Mouse (Mus musculus): ENCODE data around the gene Eef2.

Gene Eef2

DNA sequence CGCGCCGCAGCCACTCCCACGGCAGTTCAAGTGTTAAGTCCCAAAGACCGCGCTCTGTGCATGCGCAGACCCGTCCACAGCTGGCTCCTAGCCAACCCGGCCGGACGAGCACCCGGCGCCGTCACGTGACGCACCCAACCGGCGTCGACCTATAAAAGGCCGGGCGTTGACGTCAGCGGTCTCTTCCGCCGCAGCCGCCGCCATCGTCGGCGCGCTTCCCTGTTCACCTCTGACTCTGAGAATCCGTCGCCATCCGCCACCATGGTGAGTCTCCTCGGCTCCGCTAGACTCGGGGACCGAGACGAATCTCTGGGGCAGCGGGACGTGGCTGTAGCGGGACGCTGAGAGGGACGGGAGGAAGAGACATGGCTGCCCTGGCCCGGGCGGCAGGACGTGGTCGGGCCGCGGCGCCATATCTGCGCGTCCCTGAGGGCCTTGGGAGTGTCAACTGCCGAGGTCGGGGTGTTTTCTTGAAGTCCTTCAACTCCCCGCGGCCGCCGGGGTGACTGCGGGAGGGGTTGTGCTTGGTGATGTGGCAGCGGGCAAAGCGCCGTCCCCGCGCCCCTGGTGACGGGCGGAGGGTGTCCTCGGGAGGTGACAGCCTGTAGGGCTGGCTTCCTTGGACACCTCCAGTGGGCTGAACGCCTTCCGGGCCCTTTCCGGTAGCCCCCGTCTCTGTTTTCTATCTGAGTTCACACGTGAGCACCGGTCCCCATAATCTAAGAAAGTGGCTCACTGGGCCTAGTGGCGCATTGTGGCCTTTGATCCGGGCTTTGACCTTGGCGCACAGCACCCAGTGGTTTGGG, at the start of gene Eef2:
Gene Eef2 (plus strand): TSS at position 166 of the 806 bp plus-strand sequence.
- DNase-seq: peak; percentile 97

DNA sequence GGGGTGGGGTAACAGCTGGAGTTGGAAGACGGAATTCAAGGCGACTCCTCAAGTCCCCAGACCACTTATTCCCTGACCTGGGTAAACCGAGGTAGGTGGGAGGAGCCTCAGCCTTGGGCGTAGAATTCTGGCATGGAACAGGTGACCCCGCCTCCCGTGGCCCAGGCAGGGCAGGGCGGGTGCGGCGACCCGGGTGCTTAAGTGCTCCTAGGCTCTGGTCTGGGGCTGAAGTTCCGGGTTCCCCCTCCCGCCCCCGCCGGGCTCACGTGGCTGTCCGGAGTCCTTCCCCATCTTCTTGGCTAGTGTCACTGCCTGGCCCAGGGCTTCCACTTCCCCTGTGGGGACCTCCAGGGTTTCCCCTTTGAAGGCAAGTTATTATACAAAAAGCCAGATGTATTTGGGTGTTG, 42.2 kb upstream of the Eef2 start:
- DNase-seq: peak; percentile 38

DNA sequence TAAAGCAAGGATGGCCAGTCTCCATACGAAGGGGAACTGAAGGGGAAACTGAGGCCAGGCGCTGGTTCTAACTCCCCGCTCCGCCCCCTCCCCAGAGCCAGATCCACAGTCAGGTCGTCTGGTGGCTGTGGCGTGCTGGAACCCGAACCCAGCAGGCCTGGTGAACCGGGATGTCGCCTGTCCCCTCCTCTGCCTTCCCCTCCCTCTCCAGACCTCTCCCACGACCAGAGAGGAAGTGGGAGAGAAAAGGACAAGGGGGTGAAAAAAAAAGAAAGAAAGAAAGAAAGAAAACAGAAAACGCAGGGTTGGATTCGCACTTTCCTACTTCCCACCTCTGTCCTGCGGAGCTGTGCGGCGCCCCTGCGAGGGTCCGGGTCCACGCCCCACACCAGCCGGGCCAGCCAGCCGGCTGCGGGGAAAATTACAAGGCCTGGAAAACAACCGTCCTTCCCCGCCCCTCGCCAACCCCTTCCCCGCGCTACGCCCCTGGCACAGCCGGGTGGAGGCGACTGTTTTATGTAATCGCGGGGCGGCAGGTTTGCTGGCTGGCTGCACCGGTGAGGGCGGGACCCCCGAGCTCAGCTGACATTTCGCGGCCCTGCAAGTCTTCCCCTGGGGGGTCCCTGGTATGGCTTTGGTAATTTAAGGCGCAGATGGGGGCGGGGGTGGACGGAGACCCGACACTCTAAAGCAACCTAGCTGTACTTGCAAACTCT, 41.3 kb upstream of the Eef2 start, which contains the start of gene Zbtb7a:
Gene Zbtb7a (plus strand): TSS at position 255 of the 716 bp plus-strand sequence.
- peak; percentile 36 for DNase-seq

DNA sequence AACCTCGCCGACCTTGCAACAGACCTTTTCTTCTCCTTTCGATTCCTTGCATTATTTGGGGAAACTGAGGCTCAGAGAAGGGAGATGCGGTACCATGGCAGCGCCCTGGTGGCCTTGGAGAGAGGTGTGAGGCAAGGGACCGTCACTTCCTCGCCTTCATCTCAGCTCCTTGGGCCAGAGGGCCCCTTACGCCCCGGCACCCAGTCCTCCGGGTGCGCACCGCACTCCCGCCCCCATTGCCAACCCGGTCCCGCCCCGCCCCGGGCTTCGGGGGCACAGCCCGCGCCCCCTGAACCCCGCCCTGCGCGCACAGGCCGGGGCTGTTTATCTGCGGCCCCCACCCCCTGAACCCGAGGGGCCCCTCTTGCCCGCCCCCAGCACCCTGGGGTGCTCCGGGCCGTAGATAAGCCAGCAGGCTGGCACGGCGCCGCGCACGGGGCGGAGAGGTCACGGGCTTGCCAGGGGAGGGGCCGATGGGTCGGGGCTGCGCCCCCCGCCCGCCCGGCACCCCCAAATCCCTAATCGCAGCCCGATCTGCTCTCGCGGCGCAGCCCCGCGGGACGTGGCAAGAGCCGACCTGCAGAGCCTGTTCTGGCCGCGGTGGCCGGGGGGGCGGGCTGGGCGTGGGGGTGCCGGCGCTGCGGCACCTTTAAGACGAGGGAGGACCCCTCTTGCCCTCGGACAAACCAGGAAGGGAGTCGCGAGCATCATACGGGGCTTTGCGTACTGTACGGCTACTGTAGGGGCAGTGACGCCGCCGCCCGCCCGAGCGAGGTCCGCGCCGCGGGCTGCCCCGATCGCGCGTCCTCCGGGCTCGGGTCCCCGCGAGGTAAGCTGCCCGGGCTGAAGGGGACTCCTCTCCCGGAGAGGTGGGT, 40.4 kb upstream of the Eef2 start:
- peak; percentile 67 for DNase-seq

DNA sequence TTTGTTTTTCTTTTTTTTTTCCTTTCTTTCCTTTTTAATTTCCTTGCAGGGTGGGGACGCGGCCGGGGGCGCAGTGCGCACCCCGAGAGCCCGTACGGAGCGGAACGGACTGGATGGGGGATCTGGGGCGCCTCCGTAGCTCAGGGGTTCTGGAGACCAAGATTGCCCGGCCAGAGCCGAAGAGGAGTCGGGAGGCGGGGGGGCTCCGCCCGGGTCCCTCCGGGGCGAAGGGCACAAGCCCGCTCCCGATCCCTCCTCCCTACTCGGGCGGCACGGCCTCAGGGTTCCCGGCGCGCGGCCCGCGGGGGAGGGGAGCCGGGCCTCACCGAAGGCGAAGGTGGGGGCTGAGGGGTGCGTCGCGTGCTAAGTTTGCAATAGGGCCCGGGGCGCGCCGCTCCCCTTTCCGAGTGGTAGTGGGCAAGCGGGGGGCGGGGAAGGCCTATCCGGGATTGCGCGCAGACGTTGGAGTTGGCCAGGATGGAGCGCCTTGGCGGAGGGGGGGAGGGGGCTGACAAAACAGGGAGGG, 39.7 kb upstream of the Eef2 start:
- peak; percentile 87 for DNase-seq

DNA sequence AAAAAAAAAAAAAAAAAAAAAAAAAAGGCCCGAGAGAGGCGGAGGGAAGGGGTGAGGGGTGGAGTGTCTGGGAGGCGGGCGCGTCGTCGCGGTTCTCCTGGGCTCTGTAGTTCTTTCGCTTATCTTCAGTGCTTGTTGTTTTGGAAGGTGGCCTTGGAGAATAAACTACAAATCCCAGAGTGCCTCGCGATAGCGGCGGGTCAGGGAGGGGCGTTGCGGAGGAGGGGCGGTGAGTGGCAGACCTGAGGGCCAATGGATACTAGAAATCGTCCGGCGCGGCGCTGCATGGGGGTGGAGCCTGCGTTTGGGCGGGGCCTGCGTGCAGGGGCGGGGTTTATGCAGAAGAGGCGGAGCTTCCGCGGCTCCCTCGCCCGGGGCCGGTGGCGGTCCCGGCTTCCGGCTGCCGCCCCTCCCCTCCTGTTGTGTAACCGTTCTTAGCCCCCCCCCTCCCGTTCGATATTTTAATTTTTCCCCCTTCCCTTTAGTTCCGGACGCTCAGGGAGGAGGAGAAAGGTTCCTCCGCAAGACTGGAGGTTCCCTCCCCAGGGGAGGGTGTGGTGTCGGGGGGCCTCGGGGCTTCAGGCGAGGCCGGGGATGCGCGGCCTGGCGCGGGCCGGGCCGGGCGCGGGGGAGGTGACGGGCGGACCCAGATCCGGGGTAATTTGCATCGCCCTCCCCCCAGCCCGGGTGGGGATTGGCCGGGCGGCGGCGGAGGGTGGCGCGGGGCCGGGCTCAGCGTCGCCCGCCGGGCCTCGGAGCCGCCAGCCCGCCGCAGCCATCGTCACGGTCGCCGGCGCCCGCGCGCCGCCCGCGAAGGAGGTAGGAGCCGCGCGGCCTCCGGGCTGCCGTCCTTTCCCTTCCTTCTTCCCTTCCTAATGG, 38.9 kb upstream of the Eef2 start:
- DNase-seq: peak; percentile 100

DNA sequence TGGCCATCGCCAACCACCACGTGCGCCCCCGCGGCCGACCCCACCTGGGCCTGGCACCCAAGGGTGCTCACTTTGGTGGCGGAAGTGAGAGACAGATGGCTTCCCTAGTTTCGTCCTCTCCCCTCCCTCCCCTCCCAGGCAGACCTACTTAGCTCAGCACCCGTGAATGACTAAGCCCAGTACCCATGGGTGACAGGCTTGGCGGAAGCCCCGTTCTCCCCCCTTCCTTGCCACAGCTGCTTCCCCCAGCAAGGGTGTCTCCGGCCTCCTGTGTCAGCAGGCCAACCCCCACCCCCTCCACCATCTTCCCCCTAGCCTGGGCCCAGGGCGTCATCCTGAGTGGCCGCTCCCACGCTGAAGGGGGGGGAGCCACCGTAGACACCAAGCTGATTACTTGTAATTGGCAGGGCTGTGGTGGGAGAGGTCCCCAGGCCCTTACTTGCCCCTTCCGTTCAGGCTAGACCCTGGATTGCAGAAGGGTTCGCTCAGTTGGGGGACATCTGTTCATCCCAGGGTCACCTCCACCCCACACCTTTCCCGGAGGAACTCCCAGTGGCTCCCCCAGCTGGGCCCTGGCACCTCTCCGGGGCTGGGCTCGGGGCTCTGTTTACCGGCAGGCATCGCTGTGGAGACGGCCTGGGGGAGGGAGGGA, 38.2 kb upstream of the Eef2 start:
- DNase-seq: no peak

DNA sequence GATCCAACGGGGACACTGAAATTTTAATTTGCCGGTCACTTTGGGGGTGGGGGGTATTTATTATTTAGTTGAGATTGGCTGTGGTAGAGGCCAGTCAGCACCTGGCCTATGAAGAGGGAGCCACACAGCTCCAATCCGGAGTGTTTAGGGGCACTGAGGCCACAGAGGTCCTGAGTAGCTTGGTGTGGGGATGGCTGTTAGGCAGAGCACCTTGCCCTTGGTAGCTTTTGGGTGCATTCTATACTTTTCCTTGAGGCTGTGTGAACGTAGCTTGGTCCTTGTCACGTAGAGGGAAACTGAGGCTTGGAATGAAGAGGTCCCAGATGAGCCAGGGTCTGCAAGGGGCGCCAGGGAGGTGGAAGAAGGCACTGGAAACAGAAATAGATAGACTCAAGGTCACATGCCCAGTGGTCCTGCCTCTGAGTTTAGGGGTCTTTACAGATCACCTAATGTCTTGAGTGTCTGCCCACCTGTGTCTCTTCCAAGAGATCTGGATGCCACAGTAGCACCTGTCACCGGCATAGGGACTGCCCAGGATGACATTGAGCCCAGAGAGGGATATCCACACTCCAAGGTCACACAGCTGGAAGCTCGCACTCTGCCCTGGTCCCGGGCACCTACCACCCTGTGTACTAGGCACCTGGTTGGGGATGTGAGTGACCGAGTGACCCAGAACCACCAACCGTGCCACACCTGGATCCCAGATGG, 37.5 kb upstream of the Eef2 start:
- no peak for DNase-seq

DNA sequence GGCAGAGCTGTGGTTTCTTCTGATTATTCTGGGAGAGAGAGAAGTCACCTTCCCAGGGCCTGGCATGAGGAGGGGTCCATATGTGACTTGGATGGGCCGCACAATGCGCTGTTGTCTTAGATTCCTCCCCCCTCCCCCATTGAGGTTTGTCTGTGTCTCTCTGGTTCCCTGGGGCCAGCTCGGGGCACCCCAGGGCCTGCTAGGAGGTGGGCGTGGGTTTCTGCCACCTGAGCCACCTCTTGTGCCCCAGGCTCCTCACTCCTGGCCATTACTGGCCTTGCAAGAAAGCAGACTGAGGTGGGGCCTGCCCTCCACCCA, 36.9 kb upstream of the Eef2 start:
- no peak for DNase-seq

DNA sequence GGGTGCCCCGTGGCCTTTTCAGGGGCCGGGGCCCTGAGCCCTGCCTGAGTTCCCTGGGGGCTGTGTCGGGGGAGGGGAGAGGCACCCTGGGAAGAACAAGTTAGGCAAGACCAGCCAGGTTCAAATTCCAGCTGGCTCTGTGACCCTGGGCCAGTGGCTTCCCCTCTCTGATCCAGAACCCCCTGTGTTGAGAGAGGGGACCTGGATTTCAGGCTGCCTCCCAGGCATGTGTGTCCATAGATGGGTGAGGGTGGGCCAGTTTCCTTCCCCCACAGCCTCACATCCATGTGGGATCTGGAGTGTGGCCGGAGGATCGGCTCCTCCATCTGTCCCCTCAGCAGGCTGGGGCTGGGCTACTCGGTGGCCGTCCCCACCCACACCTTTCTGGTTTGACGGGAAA, 36.4 kb upstream of the Eef2 start:
- no peak for DNase-seq

DNA sequence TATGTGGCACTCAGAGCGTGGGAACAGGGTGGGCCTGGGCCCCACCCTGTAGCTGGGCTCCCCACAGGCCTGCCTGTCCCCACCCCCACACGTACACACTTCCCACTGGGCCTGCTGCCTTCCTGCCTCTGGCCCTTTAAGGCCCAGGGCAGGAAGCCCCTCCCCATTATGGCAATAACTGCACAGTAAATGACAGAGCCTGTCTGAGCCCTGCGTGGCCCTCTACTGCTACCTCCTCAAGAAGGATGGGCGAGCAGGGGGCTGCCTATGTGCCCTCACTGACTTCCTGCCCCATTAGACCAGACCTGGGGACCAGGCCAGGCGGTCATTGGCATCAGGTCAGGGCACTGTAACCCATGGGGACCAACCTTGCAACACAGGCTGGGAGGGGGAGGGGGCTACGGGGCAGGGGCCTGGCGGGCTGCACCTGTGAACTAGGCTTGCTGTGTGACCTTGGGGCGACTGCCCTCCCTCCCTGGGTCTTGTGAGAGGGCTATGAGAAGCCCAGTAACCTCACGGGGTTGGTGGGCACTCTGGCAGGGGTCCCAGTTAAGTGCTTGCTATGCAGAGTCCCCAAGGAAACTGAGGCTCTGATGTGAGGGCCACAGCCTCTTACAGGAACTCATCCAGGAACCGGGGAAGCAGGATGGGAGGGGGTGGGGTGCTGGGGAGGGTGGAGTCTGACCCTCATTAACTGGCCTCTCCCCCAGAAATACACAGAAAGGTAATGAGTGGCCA, 35.5 kb upstream of the Eef2 start:
- peak; percentile 36 for DNase-seq

DNA sequence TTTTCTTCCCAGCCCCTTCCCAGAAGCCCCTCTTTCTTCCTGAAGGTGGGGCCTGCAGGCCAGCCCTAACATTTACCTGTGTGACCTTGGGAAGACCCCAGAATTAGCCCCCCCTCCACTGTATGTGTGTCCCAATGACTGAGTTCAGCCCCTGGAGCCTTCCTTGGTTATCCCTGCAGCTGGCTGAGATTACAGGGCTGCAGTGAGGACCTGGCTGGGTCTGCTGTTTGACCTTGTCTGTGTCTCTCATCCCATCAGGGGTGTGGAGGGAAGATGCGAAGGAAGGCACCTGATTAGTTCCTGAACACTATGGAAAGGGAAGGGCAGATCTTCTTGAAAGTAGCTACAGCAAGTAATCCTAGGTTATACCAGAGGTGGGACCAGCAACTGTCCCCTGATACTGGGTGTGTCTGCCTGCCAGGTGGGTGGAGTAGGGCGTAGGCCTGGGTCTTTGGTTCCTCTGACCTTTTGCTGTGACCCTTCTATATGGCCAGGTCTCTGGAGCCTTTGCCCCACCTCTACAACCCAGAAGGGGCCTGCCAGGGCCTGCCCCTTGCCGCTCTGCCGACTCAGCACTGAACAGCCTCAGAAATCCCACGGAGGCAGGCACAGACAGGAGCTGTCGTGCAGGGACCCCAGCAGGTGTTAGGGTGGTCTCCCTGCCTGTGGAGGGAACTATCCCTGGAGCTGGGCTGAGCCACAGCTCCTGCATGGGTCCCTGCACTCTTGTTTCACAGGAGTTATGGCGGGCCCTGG, 34.8 kb upstream of the Eef2 start:
- DNase-seq: no peak

DNA sequence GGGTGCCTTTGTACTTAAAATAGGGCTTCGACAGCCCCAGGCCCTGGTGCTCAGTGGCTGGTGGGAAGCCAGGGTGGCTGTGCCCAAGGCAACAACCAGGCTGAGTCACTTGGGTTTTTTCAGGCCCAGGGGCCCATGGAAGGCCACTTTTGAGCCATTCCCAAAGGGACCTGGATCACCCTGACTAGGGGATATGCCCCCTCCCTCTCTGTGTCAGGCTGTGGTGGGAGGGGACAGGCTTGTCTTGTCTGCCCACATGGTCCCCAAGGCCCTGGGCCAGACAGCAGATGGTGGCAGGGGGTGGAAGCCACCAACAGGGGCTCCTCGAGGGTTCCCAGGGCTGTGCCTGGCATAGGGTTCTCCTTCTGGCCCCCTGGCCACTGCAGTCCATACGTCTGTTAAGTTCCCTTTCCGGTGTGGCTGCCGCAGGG, 33.9 kb upstream of the Eef2 start:
- no peak for DNase-seq

DNA sequence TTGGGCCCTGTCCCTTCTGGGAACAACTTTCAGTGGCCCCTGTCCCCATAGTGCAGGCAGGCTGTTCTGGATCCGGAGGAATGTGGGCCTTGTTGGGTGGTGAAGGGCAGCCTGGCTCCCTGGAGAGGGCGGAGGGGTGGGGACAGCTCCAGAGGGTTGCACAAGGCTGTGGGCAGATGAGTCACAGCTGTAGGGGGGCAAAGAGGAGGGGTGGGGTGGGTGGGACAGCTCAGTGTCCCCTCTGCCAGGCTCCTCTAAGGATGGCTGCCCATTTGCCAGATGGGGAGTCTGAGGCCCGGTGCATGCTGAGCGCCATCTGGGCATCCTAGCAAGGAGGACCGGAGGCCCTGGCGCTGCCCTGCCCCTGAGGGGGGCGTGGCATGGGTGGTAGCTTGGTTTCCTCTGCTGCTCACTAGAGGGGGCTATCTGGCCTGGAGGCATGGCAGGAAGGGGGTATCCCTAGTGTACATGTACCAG, 33.2 kb upstream of the Eef2 start:
- DNase-seq: no peak

DNA sequence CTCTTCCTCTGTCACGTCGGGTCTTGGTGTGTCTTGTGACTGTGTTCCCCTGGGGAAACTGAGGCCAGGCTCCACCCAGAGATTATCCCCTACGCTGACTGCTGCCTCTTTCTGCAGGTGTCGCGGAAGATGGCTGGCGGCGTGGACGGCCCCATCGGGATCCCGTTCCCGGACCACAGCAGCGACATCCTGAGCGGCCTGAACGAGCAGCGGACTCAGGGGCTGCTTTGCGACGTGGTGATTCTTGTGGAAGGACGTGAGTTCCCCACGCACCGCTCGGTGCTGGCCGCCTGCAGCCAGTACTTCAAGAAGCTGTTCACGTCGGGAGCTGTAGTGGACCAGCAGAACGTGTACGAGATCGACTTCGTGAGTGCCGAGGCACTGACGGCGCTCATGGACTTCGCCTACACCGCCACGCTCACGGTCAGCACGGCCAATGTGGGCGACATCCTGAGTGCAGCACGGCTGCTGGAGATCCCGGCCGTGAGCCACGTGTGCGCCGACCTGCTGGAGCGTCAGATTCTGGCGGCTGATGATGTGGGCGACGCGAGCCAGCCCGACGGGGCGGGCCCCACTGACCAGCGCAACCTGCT, 32.5 kb upstream of the Eef2 start:
- no peak for DNase-seq

DNA sequence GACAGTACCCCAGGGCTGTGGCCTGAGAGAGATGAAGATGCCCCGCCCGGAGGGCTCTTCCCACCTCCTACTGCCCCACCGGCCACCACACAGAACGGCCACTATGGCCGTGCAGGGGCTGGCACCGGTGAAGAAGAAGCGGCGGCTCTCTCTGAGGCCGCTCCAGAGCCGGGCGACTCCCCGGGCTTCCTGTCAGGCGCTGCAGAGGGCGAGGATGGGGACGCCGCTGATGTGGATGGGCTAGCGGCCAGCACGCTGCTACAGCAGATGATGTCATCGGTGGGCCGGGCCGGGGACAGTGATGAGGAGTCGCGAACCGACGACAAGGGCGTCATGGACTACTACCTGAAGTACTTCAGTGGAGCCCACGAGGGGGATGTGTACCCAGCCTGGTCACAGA, 31.8 kb upstream of the Eef2 start:
- no peak for DNase-seq

DNA sequence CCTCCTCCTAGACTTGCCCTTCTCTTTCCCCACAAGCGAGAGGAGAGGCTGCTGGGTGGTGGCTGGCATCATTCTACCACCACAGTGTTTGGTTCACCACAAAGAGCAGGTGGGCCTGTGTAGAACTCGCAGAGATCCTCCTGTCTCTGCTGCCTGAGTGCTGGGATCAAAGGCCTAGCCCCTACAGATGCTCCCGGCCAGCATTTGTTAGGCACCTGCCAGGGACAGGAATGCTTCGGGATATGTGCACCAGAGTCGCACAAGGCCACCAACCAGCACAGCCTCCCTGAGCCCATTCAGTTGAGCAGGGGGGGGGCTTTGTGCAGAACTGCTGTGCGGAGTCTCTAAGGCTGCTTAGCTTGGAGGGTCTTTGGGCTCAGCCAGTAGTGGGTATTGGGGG, 31.1 kb upstream of the Eef2 start:
- DNase-seq: no peak

DNA sequence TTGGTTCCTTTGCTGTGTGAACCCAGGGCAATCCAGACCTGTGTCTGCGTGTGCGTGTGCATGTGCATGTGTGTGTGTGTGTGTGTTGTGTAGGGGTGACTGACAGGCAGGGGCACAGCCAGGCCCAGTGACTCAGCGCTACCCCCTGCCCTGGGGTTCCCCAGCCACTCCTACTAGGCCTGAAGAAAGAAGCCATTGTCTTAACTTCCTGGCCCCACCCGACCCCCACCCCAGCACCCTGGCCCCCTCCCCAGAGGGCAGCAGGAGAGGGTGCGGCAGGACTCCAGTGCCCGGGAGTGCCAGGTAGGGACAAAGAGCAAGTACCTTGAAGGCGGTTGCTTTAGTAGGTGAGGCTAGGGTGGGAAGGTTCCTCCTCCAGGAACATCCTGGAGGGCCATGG, 30.7 kb upstream of the Eef2 start:
- DNase-seq: no peak

DNA sequence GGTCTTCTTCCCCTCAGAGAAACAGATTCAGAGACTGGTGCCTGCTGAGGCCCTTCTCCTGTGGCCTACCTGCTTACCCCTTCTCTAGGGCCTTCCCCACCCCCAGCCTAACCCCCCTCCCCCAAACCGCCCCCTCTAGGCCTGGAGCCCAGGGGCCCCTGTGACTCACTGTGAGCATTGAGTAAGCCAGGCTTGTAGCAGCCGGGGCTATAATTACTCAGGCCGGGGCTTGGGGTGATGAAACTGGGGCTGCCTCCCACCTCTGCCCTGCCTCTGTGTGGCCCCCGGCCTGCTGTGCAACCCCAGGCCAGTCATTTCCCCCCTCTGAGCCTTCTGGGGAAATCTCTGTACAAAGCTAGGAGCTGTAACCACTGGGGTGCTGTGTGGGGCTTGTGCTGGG, 30.1 kb upstream of the Eef2 start:
- no peak for DNase-seq

Data from thymus, postnatal 25 days (tissue).